Mouse (Mus musculus) heart, embryonic 16.5 days (tissue): ENCODE data around the gene Grik2. TPM values are rescaled to one million over a fixed set of nuclear protein-coding genes. Genes with fewer than 3 reads are reported as not detected.
"Not testable (repeated sequence)": the region's sequence is repeated elsewhere in the genome, so short reads cannot be mapped to it uniquely, and the experiment has no call there.

Experiments used
- ATAC-seq: fragments of 200-750 bp; cut with Nextera tagmentation; replicated peaks from 2 replicates; pipeline ENCODE4 v1.8.0; 2017; ENCODE audit warnings: moderate number of reproducible peaks; ENCODE audit not compliant: insufficient read depth, low FRiP score; ENCODE audit errors: extremely low read depth
- H3K27ac ChIP-seq: fragments of 300-500 bp; sonication (generic); 2 replicates; pipeline ENCODE4 v1.5.1; 2014; ENCODE audit warnings: mild to moderate bottlenecking, low read length, control low read depth, moderate library complexity
- H3K27me3 ChIP-seq: fragments of 300-500 bp; sonication (generic); 2 replicates; pipeline ENCODE4 v1.6.1; 2014; ENCODE audit warnings: low read length, mixed read lengths; ENCODE audit not compliant: control insufficient read depth, insufficient read depth
- H3K36me3 ChIP-seq: fragments of 300-500 bp; sonication (generic); 2 replicates; pipeline ENCODE4 v1.6.1; 2014; ENCODE audit not compliant: control insufficient read depth, insufficient read depth
- H3K4me1 ChIP-seq: fragments of 300-500 bp; sonication (generic); 2 replicates; pipeline ENCODE4 v1.6.1; 2014; ENCODE audit warnings: low read length, mixed read lengths; ENCODE audit not compliant: control insufficient read depth, insufficient read depth
- H3K4me2 ChIP-seq: fragments of 300-500 bp; sonication (generic); 2 replicates; pipeline ENCODE4 v1.6.1; 2014; ENCODE audit warnings: low read depth, mild to moderate bottlenecking, control low read depth, low read length
- H3K4me3 ChIP-seq: fragments of 300-500 bp; sonication (generic); 2 replicates; pipeline ENCODE4 v1.5.1; 2014; ENCODE audit warnings: mild to moderate bottlenecking, control low read depth, low read length
- H3K9ac ChIP-seq: fragments of 300-500 bp; sonication (generic); 2 replicates; pipeline ENCODE4 v1.6.1; 2014; ENCODE audit warnings: low read length, control low read depth
- H3K9me3 ChIP-seq: fragments of 300-500 bp; sonication (generic); replicated peaks from 2 replicates; pipeline ENCODE4 v1.6.1; 2016; ENCODE audit warnings: low read length; ENCODE audit not compliant: control insufficient read depth
- WGBS: fragments of 180-500 bp; shearing (Covaris S2); extraction: QIAGEN DNeasy Blood & Tissue Kit; methylation state at CpG from one replicate; pipeline ENCODE4 v1.1.7; 2014; 5-methylcytosine and 5-hydroxymethylcytosine counted together
- polyA plus RNA-seq: library from polyadenylated mRNA; unstranded; fragments of >200 nt; fragmentation: Nextera tagmentation; extraction: Ambion mirVana; gene quantifications from 2 replicates; pipeline ENCODE4 v1.2.1, GENCODE M21; 2015

Grik2 gene
- polyA plus RNA-seq, 1 experiment from 2014 or later, result 0.92 TPM

GRCm38 (mm10) chr10:49191291-49191690 is 597.3 kb downstream of the Grik2 start:
- 85% methylated on average over 1 of the region's 1 CpGs for WGBS
- Histone ChIP-seq H3K4me2 (no peak overlapping the region), H3K9ac (no peak overlapping the region), H3K27me3 (no peaks in the 10 kb centered on the region), H3K36me3 (no peaks in the 10 kb centered on the region), H3K4me1 (no peaks in the 10 kb centered on the region), H3K4me3 (no peak overlapping the region), H3K27ac (no peak overlapping the region), H3K9me3 (no peaks in the 10 kb centered on the region)
- ATAC-seq, result no peak

- H3K9me3 ChIP-seq, result no peaks in the 10 kb centered on the region
- no peak overlapping the region for H3K27ac ChIP-seq
- 74% methylated on average over 4 of the region's 4 CpGs for WGBS
- no peaks in the 10 kb centered on the region for H3K4me1 ChIP-seq
- no peak overlapping the region for H3K4me3 ChIP-seq
- H3K27me3 ChIP-seq, result no peaks in the 10 kb centered on the region
- H3K4me2 ChIP-seq, result no peak overlapping the region
- H3K36me3 ChIP-seq, result no peaks in the 10 kb centered on the region
- no peak for ATAC-seq
- H3K9ac ChIP-seq, result no peak overlapping the region
These were observed 634.4 kb downstream of the Grik2 start for GRCm38 (mm10) chr10:49154134-49154533.

- not testable (repeated sequence) for H3K36me3 ChIP-seq, H3K27me3 ChIP-seq, H3K27ac ChIP-seq, H3K4me1 ChIP-seq, H3K4me2 ChIP-seq, H3K4me3 ChIP-seq, H3K9ac ChIP-seq, ATAC-seq, H3K9me3 ChIP-seq
- 81% methylated on average over 4 of the region's 4 CpGs for WGBS
These were observed 637.1 kb downstream of the Grik2 start for GRCm38 (mm10) chr10:49151496-49151895.

- Histone ChIP-seq H3K27me3 (no peaks in the 10 kb centered on the region), H3K4me3 (no peak overlapping the region), H3K9me3 (no peaks in the 10 kb centered on the region), H3K27ac (no peak overlapping the region), H3K9ac (no peak overlapping the region), H3K4me2 (no peak overlapping the region), H3K36me3 (no peaks in the 10 kb centered on the region), H3K4me1 (no peaks in the 10 kb centered on the region)
- ATAC-seq, result no peak
- WGBS, result 87% methylated on average over 4 of the region's 4 CpGs
These were observed 638.9 kb downstream of the Grik2 start for GRCm38 (mm10) chr10:49149714-49150113.

GRCm38 (mm10) chr10:49142658-49143057 is 645.9 kb downstream of the Grik2 start:
- no peak for ATAC-seq
- Histone ChIP-seq H3K4me3 (no peak overlapping the region), H3K4me2 (no peak overlapping the region), H3K4me1 (no peaks in the 10 kb centered on the region), H3K27ac (no peak overlapping the region), H3K9me3 (no peaks in the 10 kb centered on the region), H3K27me3 (no peaks in the 10 kb centered on the region), H3K36me3 (no peaks in the 10 kb centered on the region), H3K9ac (no peak overlapping the region)
- 77% methylated on average over 3 of the region's 3 CpGs for WGBS

- no peak for ATAC-seq
- H3K9me3 ChIP-seq, result no peaks in the 10 kb centered on the region
- H3K36me3 ChIP-seq, result no peaks in the 10 kb centered on the region
- no peak overlapping the region for H3K9ac ChIP-seq
- H3K4me1 ChIP-seq, result no peaks in the 10 kb centered on the region
- no peaks in the 10 kb centered on the region for H3K27me3 ChIP-seq
- no peak overlapping the region for H3K4me3 ChIP-seq
- no peak overlapping the region for H3K4me2 ChIP-seq
- H3K27ac ChIP-seq, result no peak overlapping the region
These were observed 651.8 kb downstream of the Grik2 start for GRCm38 (mm10) chr10:49136816-49137215.

- Histone ChIP-seq H3K4me3 (no peak overlapping the region), H3K9me3 (no peaks in the 10 kb centered on the region), H3K4me2 (no peak overlapping the region), H3K27me3 (no peaks in the 10 kb centered on the region), H3K36me3 (no peaks in the 10 kb centered on the region), H3K4me1 (no peaks in the 10 kb centered on the region), H3K9ac (no peak overlapping the region), H3K27ac (no peak overlapping the region)
- ATAC-seq, result no peak
- WGBS, result 3% methylated on average over 1 of the region's 1 CpGs
These were observed 657.3 kb downstream of the Grik2 start for GRCm38 (mm10) chr10:49131311-49131710.

- Histone ChIP-seq H3K9ac (no peak overlapping the region), H3K4me3 (no peak overlapping the region), H3K36me3 (no peaks in the 10 kb centered on the region), H3K27ac (no peak overlapping the region), H3K9me3 (no peaks in the 10 kb centered on the region), H3K27me3 (no peaks in the 10 kb centered on the region), H3K4me2 (no peak overlapping the region), H3K4me1 (no peaks in the 10 kb centered on the region)
- ATAC-seq, result no peak
These were observed 738.2 kb downstream of the Grik2 start for GRCm38 (mm10) chr10:49050339-49050738.

- Histone ChIP-seq H3K27ac (no peak overlapping the region), H3K4me2 (no peak overlapping the region), H3K36me3 (no peaks in the 10 kb centered on the region), H3K9ac (no peak overlapping the region), H3K9me3 (no peaks in the 10 kb centered on the region), H3K4me1 (no peaks in the 10 kb centered on the region), H3K4me3 (no peak overlapping the region), H3K27me3 (no peaks in the 10 kb centered on the region)
- no peak for ATAC-seq
These were observed 739.2 kb downstream of the Grik2 start for GRCm38 (mm10) chr10:49049391-49049790.
